Mouse (Mus musculus) hindbrain, embryonic 11.5 days (tissue): Measurements from ENCODE around the gene Fscn1. TPM values are rescaled to one million over a fixed set of nuclear protein-coding genes. Genes with fewer than 3 reads are reported as not detected.

Experiments
- ATAC-seq: fragments of 200-750 bp; cut with Nextera tagmentation; 2 replicates; pipeline ENCODE4 v1.8.0; 2017; ENCODE audit warnings: mild to moderate bottlenecking, moderate TSS enrichment, moderate library complexity; ENCODE audit not compliant: low FRiP score
- DNase-seq: peaks from one replicate; pipeline ENCODE4 v3.0.0-alpha.2; 2015; ENCODE audit warnings: low spot score
- H3K27ac ChIP-seq: fragments of 300-500 bp; sonication (generic); 2 replicates; pipeline ENCODE4 v1.5.1; 2014; ENCODE audit warnings: mild to moderate bottlenecking, low read depth, low read length
- H3K27me3 ChIP-seq: fragments of 300-500 bp; sonication (generic); 2 replicates; pipeline ENCODE4 v1.6.1; 2014; ENCODE audit warnings: mild to moderate bottlenecking, low read length, moderate library complexity, mixed read lengths; ENCODE audit not compliant: control insufficient read depth, insufficient read depth
- H3K36me3 ChIP-seq: fragments of 300-500 bp; sonication (generic); 2 replicates; pipeline ENCODE4 v1.6.1; 2014; ENCODE audit warnings: mild to moderate bottlenecking, low read length, moderate library complexity, mixed read lengths; ENCODE audit not compliant: control insufficient read depth, insufficient read depth
- H3K4me1 ChIP-seq: fragments of 300-500 bp; sonication (generic); replicated peaks from 2 replicates; pipeline ENCODE4 v1.6.1; 2014; ENCODE audit warnings: low read length, mixed read lengths; ENCODE audit not compliant: control insufficient read depth, insufficient read depth
- H3K4me2 ChIP-seq: fragments of 300-500 bp; sonication (generic); replicated peaks from 2 replicates; pipeline ENCODE4 v1.6.1; 2014; ENCODE audit warnings: mild to moderate bottlenecking, low read depth, low read length
- H3K4me3 ChIP-seq: fragments of 300-500 bp; sonication (generic); 2 replicates; pipeline ENCODE4 v1.5.1; 2014; ENCODE audit warnings: low read depth, low read length
- H3K9ac ChIP-seq: fragments of 300-500 bp; sonication (generic); 2 replicates; pipeline ENCODE4 v1.6.1; 2014; ENCODE audit warnings: low read depth, low read length
- H3K9me3 ChIP-seq: fragments of 300-500 bp; sonication (generic); 2 replicates; pipeline ENCODE4 v1.6.1; 2016; ENCODE audit warnings: low read length; ENCODE audit not compliant: control insufficient read depth
- WGBS: fragments of 180-500 bp; shearing (Covaris S2); extraction: QIAGEN DNeasy Blood & Tissue Kit; methylation state at CpG from one replicate; pipeline ENCODE4 v1.1.7; 2014; 5-methylcytosine and 5-hydroxymethylcytosine counted together
- polyA plus RNA-seq: library from polyadenylated mRNA; unstranded; fragments of >200 nt; fragmentation: Nextera tagmentation; extraction: Ambion mirVana; gene quantifications from 2 replicates; pipeline ENCODE4 v1.2.1, GENCODE M21; 2014

The Fscn1 gene
- polyA plus RNA-seq, 1 experiment from 2014 or later, result 570 TPM

GRCm38 (mm10) chr5:142960775-142961271 lies 680 bp downstream of the Fscn1 start:
- Histone ChIP-seq H3K9ac (peak overlapping the region; percentile 100), H3K4me1 (peaks cover 8% of the 10 kb centered on the region; the same call in 1 of the 2 replicates), H3K27ac (peak overlapping the region; percentile 94), H3K9me3 (no peaks in the 10 kb centered on the region), H3K36me3 (no peaks in the 10 kb centered on the region), H3K4me3 (peak overlapping the region; percentile 98), H3K4me2 (peak overlapping the region; percentile 89), H3K27me3 (no peaks in the 10 kb centered on the region)
- ATAC-seq (peak; percentile 3; the same call in 1 of the 2 replicates), DNase-seq (peak; percentile 70)
- WGBS, result under 1% methylated on average over 59 of the region's 59 CpGs

GRCm38 (mm10) chr5:142961398-142961880 lies 1.3 kb downstream of the Fscn1 start:
- DNase-seq, result no peak

GRCm38 (mm10) chr5:142961881-142962443 lies 1.8 kb downstream of the Fscn1 start:
- Histone ChIP-seq H3K9ac (peak overlapping the region; percentile 100), H3K27ac (peak overlapping the region; percentile 94), H3K36me3 (peaks cover 4% of the 10 kb centered on the region; the same call in 1 of the 2 replicates), H3K4me2 (peak overlapping the region; percentile 89), H3K4me3 (peak overlapping the region; percentile 98), H3K9me3 (no peaks in the 10 kb centered on the region), H3K27me3 (no peaks in the 10 kb centered on the region), H3K4me1 (peaks cover 8% of the 10 kb centered on the region; the same call in 1 of the 2 replicates)
- DNase-seq (peak; percentile 94), ATAC-seq (peak; percentile 89)
- under 1% methylated on average over 43 of the region's 43 CpGs for WGBS

More at GRCm38 (mm10) chr5:142961398-142961880, 1.3 kb downstream of the Fscn1 start:
- no peaks in the 10 kb centered on the region for H3K27me3 ChIP-seq
- peak overlapping the region; percentile 94 for H3K27ac ChIP-seq
- peaks cover under 1% of the 10 kb centered on the region; the same call in 1 of the 2 replicates for H3K36me3 ChIP-seq
- peak overlapping the region; percentile 98 for H3K4me3 ChIP-seq
- 0% methylated on average over 14 of the region's 15 CpGs for WGBS
- H3K4me2 ChIP-seq, result peak overlapping the region; percentile 89
- peak overlapping the region; percentile 100 for H3K9ac ChIP-seq
- peak; percentile 68 for ATAC-seq
- no peaks in the 10 kb centered on the region for H3K9me3 ChIP-seq
- peaks cover 8% of the 10 kb centered on the region; the same call in 1 of the 2 replicates for H3K4me1 ChIP-seq

GRCm38 (mm10) chr5:142962444-142962961 lies 2.4 kb downstream of the Fscn1 start:
- Histone ChIP-seq H3K9me3 (no peaks in the 10 kb centered on the region), H3K27ac (peak overlapping the region; percentile 94), H3K9ac (peak overlapping the region; percentile 100), H3K4me2 (peak overlapping the region; percentile 89), H3K4me1 (peaks cover 8% of the 10 kb centered on the region; the same call in 1 of the 2 replicates), H3K36me3 (peaks cover 4% of the 10 kb centered on the region; the same call in 1 of the 2 replicates), H3K27me3 (no peaks in the 10 kb centered on the region), H3K4me3 (peak overlapping the region; percentile 98)
- DNase-seq (peak; percentile 61), ATAC-seq (no peak)
- under 1% methylated on average over 11 of the region's 11 CpGs for WGBS

GRCm38 (mm10) chr5:142963003-142963704 lies 3.0 kb downstream of the Fscn1 start:
- peaks cover 7% of the 10 kb centered on the region for H3K36me3 ChIP-seq
- peak overlapping the region; percentile 94 for H3K27ac ChIP-seq
- H3K4me3 ChIP-seq, result peak overlapping the region; percentile 98
- H3K4me1 ChIP-seq, result peaks cover 8% of the 10 kb centered on the region; the same call in 1 of the 2 replicates
- H3K9ac ChIP-seq, result peak overlapping the region; percentile 100
- peak; percentile 75 for DNase-seq
- no peaks in the 10 kb centered on the region for H3K9me3 ChIP-seq
- ATAC-seq, result no peak
- peak overlapping the region; percentile 89 for H3K4me2 ChIP-seq
- H3K27me3 ChIP-seq, result no peaks in the 10 kb centered on the region
- 9% methylated on average over 13 of the region's 13 CpGs for WGBS

- Histone ChIP-seq H3K4me3 (peak overlapping the region; percentile 98), H3K9ac (peak overlapping the region; percentile 100), H3K4me2 (peak overlapping the region; percentile 89), H3K27ac (peak overlapping the region; percentile 61; the same call in 1 of the 2 replicates), H3K27me3 (no peaks in the 10 kb centered on the region), H3K36me3 (peaks cover 9% of the 10 kb centered on the region), H3K4me1 (peaks cover 8% of the 10 kb centered on the region; the same call in 1 of the 2 replicates), H3K9me3 (no peaks in the 10 kb centered on the region)
- peak; percentile 69 for DNase-seq
- ATAC-seq, result no peak
- WGBS, result 45% methylated on average over 17 of the region's 17 CpGs
These were observed 3.8 kb downstream of the Fscn1 start for GRCm38 (mm10) chr5:142963705-142964494.

- no peak overlapping the region; the same call in 1 of the 2 replicates for H3K9ac ChIP-seq
These were observed 4.5 kb downstream of the Fscn1 start for GRCm38 (mm10) chr5:142964650-142965049.

GRCm38 (mm10) chr5:142968411-142968810 lies 8.3 kb downstream of the Fscn1 start:
- Histone ChIP-seq H3K4me1 (peaks cover 8% of the 10 kb centered on the region; the same call in 1 of the 2 replicates), H3K4me2 (no peak overlapping the region), H3K9me3 (no peaks in the 10 kb centered on the region), H3K9ac (no peak overlapping the region), H3K27ac (no peak overlapping the region), H3K4me3 (no peak overlapping the region), H3K36me3 (peaks cover 37% of the 10 kb centered on the region), H3K27me3 (no peaks in the 10 kb centered on the region)
- ATAC-seq (no peak), DNase-seq (no peak)
- 96% methylated on average over 14 of the region's 14 CpGs for WGBS

More at GRCm38 (mm10) chr5:142964650-142965049, 4.5 kb downstream of the Fscn1 start:
- Histone ChIP-seq H3K4me1 (peaks cover 8% of the 10 kb centered on the region; the same call in 1 of the 2 replicates), H3K27ac (peak overlapping the region; percentile 61; the same call in 1 of the 2 replicates), H3K4me2 (peak overlapping the region; percentile 89), H3K36me3 (peaks cover 13% of the 10 kb centered on the region), H3K27me3 (no peaks in the 10 kb centered on the region), H3K9me3 (no peaks in the 10 kb centered on the region), H3K4me3 (peak overlapping the region; percentile 98)
- 51% methylated on average over 6 of the region's 6 CpGs for WGBS
- ATAC-seq (no peak), DNase-seq (peak; percentile 34)
